Mouse (Mus musculus): ENCODE data around the gene Adam8. TPM values are rescaled to one million over a fixed set of nuclear protein-coding genes. Genes with fewer than 3 reads are reported as not detected.

Adam8 gene
- 3.3 TPM for polyA plus RNA-seq (2015; fragmentation: Illumina TruSeq; extraction: RNeasy Lipid Tissue Mini Kit (QIAGEN cat#74804); ENCODE audit: low read depth, low replicate concordance)

GRCm38 (mm10) chr7:139992406-139992805, at the start of gene Adam8:
Gene Adam8, minus strand, starts transcription at chr7:139992562.

GRCm38 (mm10) chr7:140036281-140037170, 44.2 kb upstream of the Adam8 start, which contains the start of the genes Zfp511 and Tubgcp2:
Gene Zfp511, plus strand, starts transcription at chr7:140036391.
Gene Tubgcp2, minus strand, starts transcription at chr7:140036669.

GRCm38 (mm10) chr7:139978278-139978892, 14.0 kb downstream of the Adam8 start, which contains the start of gene 6430531B16Rik:
Gene 6430531B16Rik, minus strand, starts transcription at chr7:139978755.

GRCm38 (mm10) chr7:139943674-139944281, 48.6 kb downstream of the Adam8 start, which contains the start of gene Utf1:
Gene Utf1, plus strand, starts transcription at chr7:139943789.

Other genes with a start within 250 kb of the Adam8 start
- 32.8 TPM for gene Adgra1, start 158.4 kb downstream of the Adam8 start, polyA plus RNA-seq (2015; fragmentation: Illumina TruSeq; extraction: RNeasy Lipid Tissue Mini Kit (QIAGEN cat#74804); ENCODE audit: low read depth, low replicate concordance)
- gene Kndc1, start 97.9 kb downstream of the Adam8 start, polyA plus RNA-seq (2015; fragmentation: Illumina TruSeq; extraction: RNeasy Lipid Tissue Mini Kit (QIAGEN cat#74804); ENCODE audit: low read depth, low replicate concordance): 51.5 TPM
- not detected for gene Utf1, start 48.8 kb downstream of the Adam8 start, polyA plus RNA-seq (2015; fragmentation: Illumina TruSeq; extraction: RNeasy Lipid Tissue Mini Kit (QIAGEN cat#74804); ENCODE audit: low read depth, low replicate concordance)
- gene 6430531B16Rik, start 13.8 kb downstream of the Adam8 start, polyA plus RNA-seq (2015; fragmentation: Illumina TruSeq; extraction: RNeasy Lipid Tissue Mini Kit (QIAGEN cat#74804); ENCODE audit: low read depth, low replicate concordance): 0.48 TPM
- gene Zfp511, start 43.8 kb upstream of the Adam8 start, polyA plus RNA-seq (2015; fragmentation: Illumina TruSeq; extraction: RNeasy Lipid Tissue Mini Kit (QIAGEN cat#74804); ENCODE audit: low read depth, low replicate concordance): 33.5 TPM
- 29.0 TPM for gene Tubgcp2, start 44.1 kb upstream of the Adam8 start, polyA plus RNA-seq (2015; fragmentation: Illumina TruSeq; extraction: RNeasy Lipid Tissue Mini Kit (QIAGEN cat#74804); ENCODE audit: low read depth, low replicate concordance)
- gene Msx3, start 56.5 kb upstream of the Adam8 start, polyA plus RNA-seq (2015; fragmentation: Illumina TruSeq; extraction: RNeasy Lipid Tissue Mini Kit (QIAGEN cat#74804); ENCODE audit: low read depth, low replicate concordance): not detected
- 302 TPM for gene Caly, start 90.0 kb upstream of the Adam8 start, polyA plus RNA-seq (2015; fragmentation: Illumina TruSeq; extraction: RNeasy Lipid Tissue Mini Kit (QIAGEN cat#74804); ENCODE audit: low read depth, low replicate concordance)
- gene Prap1, start 100.8 kb upstream of the Adam8 start, polyA plus RNA-seq (2015; fragmentation: Illumina TruSeq; extraction: RNeasy Lipid Tissue Mini Kit (QIAGEN cat#74804); ENCODE audit: low read depth, low replicate concordance): not detected
- gene Fuom, start 109.9 kb upstream of the Adam8 start, polyA plus RNA-seq (2015; fragmentation: Illumina TruSeq; extraction: RNeasy Lipid Tissue Mini Kit (QIAGEN cat#74804); ENCODE audit: low read depth, low replicate concordance): 83.3 TPM
- gene Paox, start 123.2 kb upstream of the Adam8 start, polyA plus RNA-seq (2015; fragmentation: Illumina TruSeq; extraction: RNeasy Lipid Tissue Mini Kit (QIAGEN cat#74804); ENCODE audit: low read depth, low replicate concordance): 7.1 TPM
- 90.6 TPM for gene Echs1, start 123.9 kb upstream of the Adam8 start, polyA plus RNA-seq (2015; fragmentation: Illumina TruSeq; extraction: RNeasy Lipid Tissue Mini Kit (QIAGEN cat#74804); ENCODE audit: low read depth, low replicate concordance)
- gene Mtg1, start 145.0 kb upstream of the Adam8 start, polyA plus RNA-seq (2015; fragmentation: Illumina TruSeq; extraction: RNeasy Lipid Tissue Mini Kit (QIAGEN cat#74804); ENCODE audit: low read depth, low replicate concordance): 28.6 TPM
- gene Sprn, start 162.3 kb upstream of the Adam8 start, polyA plus RNA-seq (2015; fragmentation: Illumina TruSeq; extraction: RNeasy Lipid Tissue Mini Kit (QIAGEN cat#74804); ENCODE audit: low read depth, low replicate concordance): 96.6 TPM
- gene Olfr522, start 172.2 kb upstream of the Adam8 start, polyA plus RNA-seq (2015; fragmentation: Illumina TruSeq; extraction: RNeasy Lipid Tissue Mini Kit (QIAGEN cat#74804); ENCODE audit: low read depth, low replicate concordance): not detected
- gene Olfr523, start 180.7 kb upstream of the Adam8 start, polyA plus RNA-seq (2015; fragmentation: Illumina TruSeq; extraction: RNeasy Lipid Tissue Mini Kit (QIAGEN cat#74804); ENCODE audit: low read depth, low replicate concordance): not detected
- gene Olfr524, start 213.4 kb upstream of the Adam8 start, polyA plus RNA-seq (2015; fragmentation: Illumina TruSeq; extraction: RNeasy Lipid Tissue Mini Kit (QIAGEN cat#74804); ENCODE audit: low read depth, low replicate concordance): not detected
- not detected for gene Cd163l1, start 225.7 kb upstream of the Adam8 start, polyA plus RNA-seq (2015; fragmentation: Illumina TruSeq; extraction: RNeasy Lipid Tissue Mini Kit (QIAGEN cat#74804); ENCODE audit: low read depth, low replicate concordance)